In genomic region chr15:27906409-27906808, GRCm38 (mm10) we compare ENCODE assay signal across 27 mouse cellular contexts.
A peak's percentile ranks its signal among the peaks of the same experiment; 100 is the strongest.
DNase-seq lines count a peak whose midpoint lies in the region; ATAC-seq and TF ChIP-seq lines count a peak whose summit lies in the region.
"Had no signal": no experiment of that assay in that cellular context is flagged by ENCODE, and none has a peak within 500 bp of the region (broad histone marks: within the 10 kb centered on the region; RNA-seq: fewer than 3 reads in every experiment).

No protein-coding gene starts in this region.

- DNase-seq in adrenal gland, postnatal 36 days = peak; percentile 17 to 41
- DNase-seq in adrenal gland, postnatal 4 days (ENCODE audit: low spot score in 2 of 2) = no peak
- no peak for DNase-seq in heart, postnatal 14 days
- DNase-seq in lung, embryonic 14.5 days = peak; percentile 70
- DNase-seq in lung, postnatal 10 days = no peak
- DNase-seq in hindbrain, postnatal 0 days (ENCODE audit: low spot score) = peak; percentile 52
- DNase-seq: cerebellum, adult 11-12 months; cerebellum, postnatal 25 days; gastrocnemius, adult 2 months; heart, postnatal 10 days; kidney, adult 18-20 months; kidney, postnatal 4 days; layer of hippocampus, adult 9-11 months; left cerebral cortex, postnatal 4 days; lung, postnatal 4 days; right cerebral cortex, adult 18-20 months; right cerebral cortex, postnatal 4 days; thymus, postnatal 25 days had no signal

- 39% methylated on average over 4 of the region's 4 CpGs for WGBS in heart, embryonic 15.5 days
- WGBS in lung, embryonic 14.5 days = 40% methylated on average over 4 of the region's 4 CpGs
- WGBS in hindbrain, postnatal 0 days = 32% methylated on average over 4 of the region's 4 CpGs

- H3K9ac ChIP-seq in heart, embryonic 15.5 days = no peak overlapping the region
- H3K9ac ChIP-seq in lung, embryonic 14.5 days = no peak overlapping the region
- no peak overlapping the region for H3K9ac ChIP-seq in hindbrain, postnatal 0 days (replicated peaks; ENCODE audit: low read length)
- H3K9ac ChIP-seq: embryonic facial prominence, embryonic 15.5 days; limb, embryonic 15.5 days; liver, embryonic 14.5 days; lung, embryonic 15.5 days; midbrain, embryonic 15.5 days; stomach, embryonic 15.5 days had no signal

- H3K4me1 ChIP-seq in heart, embryonic 15.5 days (replicated peaks) = peaks cover 43% of the 10 kb centered on the region
- no peaks in the 10 kb centered on the region for H3K4me1 ChIP-seq in lung, embryonic 14.5 days (ENCODE audit: insufficient read depth)
- no peaks in the 10 kb centered on the region for H3K4me1 ChIP-seq in hindbrain, postnatal 0 days (ENCODE audit: insufficient read depth, low read length)

- no peaks in the 10 kb centered on the region for H3K27me3 ChIP-seq in heart, embryonic 15.5 days
- H3K27me3 ChIP-seq in lung, embryonic 14.5 days (ENCODE audit: insufficient read depth, low read length) = no peaks in the 10 kb centered on the region
- H3K27me3 ChIP-seq in hindbrain, postnatal 0 days (ENCODE audit: insufficient read depth, low read length) = no peaks in the 10 kb centered on the region
- H3K27me3 ChIP-seq: embryonic facial prominence, embryonic 15.5 days; limb, embryonic 15.5 days; lung, embryonic 15.5 days; midbrain, embryonic 15.5 days; stomach, embryonic 15.5 days had no signal

- peak overlapping the region; percentile 44; the same call in 1 of the 2 replicates for H3K27ac ChIP-seq in heart, embryonic 15.5 days
- H3K27ac ChIP-seq in lung, embryonic 14.5 days (ENCODE audit: low read depth) = no peak overlapping the region
- no peak overlapping the region for H3K27ac ChIP-seq in hindbrain, postnatal 0 days
- H3K27ac ChIP-seq: embryonic facial prominence, embryonic 15.5 days; gastrocnemius, adult 2 months; left cerebral cortex, adult 2 months; limb, embryonic 15.5 days; liver, embryonic 14.5 days; lung, embryonic 15.5 days; midbrain, embryonic 15.5 days; stomach, embryonic 15.5 days had no signal

- no peak overlapping the region for H3K4me3 ChIP-seq in heart, embryonic 15.5 days
- no peak overlapping the region for H3K4me3 ChIP-seq in lung, embryonic 14.5 days (ENCODE audit: low read depth, low read length)
- no peak overlapping the region for H3K4me3 ChIP-seq in hindbrain, postnatal 0 days (ENCODE audit: low read length)
- H3K4me3 ChIP-seq: embryonic facial prominence, embryonic 15.5 days; gastrocnemius, adult 2 months; left cerebral cortex, adult 2 months; limb, embryonic 15.5 days; lung, embryonic 15.5 days; midbrain, embryonic 15.5 days; myocyte; stomach, embryonic 15.5 days had no signal

- H3K36me3 ChIP-seq in heart, embryonic 15.5 days = peaks cover 7% of the 10 kb centered on the region; the same call in 1 of the 2 replicates
- H3K36me3 ChIP-seq in lung, embryonic 14.5 days (ENCODE audit: insufficient read depth) = peaks cover 21% of the 10 kb centered on the region; the same call in 1 of the 2 replicates
- H3K36me3 ChIP-seq in hindbrain, postnatal 0 days (ENCODE audit: insufficient read depth, low read length) = no peaks in the 10 kb centered on the region; the same call in 1 of the 2 replicates
- H3K36me3 ChIP-seq: midbrain, embryonic 15.5 days had no signal

- H3K9me3 ChIP-seq in heart, embryonic 15.5 days (replicated peaks) = no peaks in the 10 kb centered on the region
- no peaks in the 10 kb centered on the region for H3K9me3 ChIP-seq in lung, embryonic 14.5 days (ENCODE audit: low read depth, low read length)
- no peaks in the 10 kb centered on the region for H3K9me3 ChIP-seq in hindbrain, postnatal 0 days (ENCODE audit: low read length)
- H3K9me3 ChIP-seq: embryonic facial prominence, embryonic 15.5 days; limb, embryonic 15.5 days; lung, embryonic 15.5 days; midbrain, embryonic 15.5 days; stomach, embryonic 15.5 days had no signal

- no peak overlapping the region for H3K4me2 ChIP-seq in heart, embryonic 15.5 days
- H3K4me2 ChIP-seq in lung, embryonic 14.5 days = no peak overlapping the region
- no peak overlapping the region for H3K4me2 ChIP-seq in hindbrain, postnatal 0 days (ENCODE audit: low read depth, low read length)
- H3K4me2 ChIP-seq: embryonic facial prominence, embryonic 15.5 days; limb, embryonic 15.5 days; lung, embryonic 15.5 days; midbrain, embryonic 15.5 days; stomach, embryonic 15.5 days had no signal

- TF ChIP-seq CTCF in lung, embryonic 14.5 days (IDR thresholded peaks at IDR 0.05; ENCODE audit: low read depth) = no peak
- TF ChIP-seq CTCF in hindbrain, postnatal 0 days (IDR thresholded peaks at IDR 0.05; ENCODE audit: low read depth) = no peak

- intact Hi-C loops in heart, postnatal 14 days (cut with DNase I) = no loop called here

- no peak for ATAC-seq in heart, embryonic 15.5 days (replicated peaks; ENCODE audit: insufficient number of reproducible peaks, insufficient read depth, low FRiP score, low read depth)
- ATAC-seq in lung, embryonic 14.5 days (ENCODE audit: insufficient read depth) = peak; percentile 32; the same call in 1 of the 2 replicates
- no peak for ATAC-seq in hindbrain, postnatal 0 days
- ATAC-seq: midbrain, embryonic 15.5 days had no signal

Comparison
In these comparisons a context has a peak if more than half of its experiments do, and no peak if none do; other contexts are left out.
1. DNase-seq: peak in adrenal gland, postnatal 36 days (2 of 2), lung, embryonic 14.5 days (single experiment) and hindbrain, postnatal 0 days (single experiment); none in adrenal gland, postnatal 4 days (0 of 2), heart, postnatal 14 days (0 of 2) and lung, postnatal 10 days (single experiment).